Mouse (Mus musculus): ENCODE results near the gene Sec61a1. TPM values are rescaled to one million over a fixed set of nuclear protein-coding genes. Genes with fewer than 3 reads are reported as not detected.

The Sec61a1 gene
- polyA plus RNA-seq, 1 experiment from 2014 or later, result 245 TPM

DNA sequence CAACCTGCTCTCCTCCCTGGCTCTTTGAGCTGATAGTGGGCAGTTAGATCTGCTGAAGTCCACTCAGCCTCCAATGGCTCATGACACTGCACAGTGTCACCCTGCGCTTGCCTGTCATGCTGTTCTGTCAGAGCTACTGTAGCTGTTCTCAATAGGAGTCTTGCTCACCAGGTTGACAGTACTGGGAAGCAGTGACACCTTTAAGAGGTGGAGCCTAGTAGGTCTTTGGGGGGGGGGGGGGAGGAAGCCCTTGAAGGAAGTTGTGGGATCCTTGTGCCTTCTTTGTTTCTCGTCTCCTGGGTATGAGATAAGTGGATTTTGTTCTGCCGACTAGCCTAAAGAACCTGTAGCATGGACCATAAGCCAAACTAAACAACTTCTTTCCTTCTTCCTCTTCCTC, 3.9 kb upstream of the Sec61a1 start:
- Histone ChIP-seq H3K36me3 (ENCODE audit: control insufficient read depth, insufficient read depth, low read length) (no peaks in the 10 kb centered on the region), H3K9me3 (ENCODE audit: control insufficient read depth, low read length) (no peaks in the 10 kb centered on the region), H3K27me3 (ENCODE audit: control insufficient read depth, insufficient read depth, low read length) (no peaks in the 10 kb centered on the region), H3K27ac (ENCODE audit: low read depth, low read length) (no peak overlapping the region), H3K9ac (ENCODE audit: low read depth, low read length) (no peak overlapping the region), H3K4me1 (ENCODE audit: control insufficient read depth, insufficient read depth, low read length) (peaks cover 6% of the 10 kb centered on the region; the same call in 1 of the 2 replicates), H3K4me2 (replicated peaks; ENCODE audit: low read depth, low read length) (no peak overlapping the region), H3K4me3 (ENCODE audit: low read length) (no peak overlapping the region)
- no peak for ATAC-seq (ENCODE audit: low FRiP score, low TSS enrichment)
- WGBS, result 76% methylated on average over 3 of the region's 3 CpGs

DNA sequence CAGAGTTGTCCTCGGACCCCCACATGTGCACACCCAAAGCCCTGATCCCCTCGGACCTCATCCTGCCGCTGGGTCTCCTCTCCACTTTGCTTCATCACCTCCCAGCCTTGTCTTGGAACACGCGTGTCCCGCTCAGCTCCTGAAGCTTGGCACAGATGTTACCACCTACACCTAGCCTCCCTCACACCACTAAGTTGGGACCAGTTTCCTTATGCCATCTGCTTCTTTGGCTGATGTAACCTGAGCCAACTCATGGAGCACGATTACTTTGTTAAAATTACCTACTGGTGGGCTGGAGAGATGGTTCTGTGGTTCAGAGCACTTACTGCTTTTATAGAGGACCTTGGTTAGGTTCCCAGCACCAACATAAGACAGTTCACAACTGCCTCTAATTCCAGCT, 3.1 kb upstream of the Sec61a1 start:
- Histone ChIP-seq H3K4me3 (ENCODE audit: low read length) (no peak overlapping the region), H3K9ac (ENCODE audit: low read depth, low read length) (no peak overlapping the region), H3K27ac (ENCODE audit: low read depth, low read length) (no peak overlapping the region), H3K9me3 (ENCODE audit: control insufficient read depth, low read length) (no peaks in the 10 kb centered on the region), H3K4me2 (replicated peaks; ENCODE audit: low read depth, low read length) (no peak overlapping the region), H3K27me3 (ENCODE audit: control insufficient read depth, insufficient read depth, low read length) (no peaks in the 10 kb centered on the region), H3K36me3 (ENCODE audit: control insufficient read depth, insufficient read depth, low read length) (0 out of 2 replicates have a peak, but pooled peaks cover 2% of the 10 kb centered on the region), H3K4me1 (ENCODE audit: control insufficient read depth, insufficient read depth, low read length) (peaks cover 13% of the 10 kb centered on the region)
- ATAC-seq (ENCODE audit: low FRiP score, low TSS enrichment), result no peak
- WGBS, result 86% methylated on average over 7 of the region's 7 CpGs

DNA sequence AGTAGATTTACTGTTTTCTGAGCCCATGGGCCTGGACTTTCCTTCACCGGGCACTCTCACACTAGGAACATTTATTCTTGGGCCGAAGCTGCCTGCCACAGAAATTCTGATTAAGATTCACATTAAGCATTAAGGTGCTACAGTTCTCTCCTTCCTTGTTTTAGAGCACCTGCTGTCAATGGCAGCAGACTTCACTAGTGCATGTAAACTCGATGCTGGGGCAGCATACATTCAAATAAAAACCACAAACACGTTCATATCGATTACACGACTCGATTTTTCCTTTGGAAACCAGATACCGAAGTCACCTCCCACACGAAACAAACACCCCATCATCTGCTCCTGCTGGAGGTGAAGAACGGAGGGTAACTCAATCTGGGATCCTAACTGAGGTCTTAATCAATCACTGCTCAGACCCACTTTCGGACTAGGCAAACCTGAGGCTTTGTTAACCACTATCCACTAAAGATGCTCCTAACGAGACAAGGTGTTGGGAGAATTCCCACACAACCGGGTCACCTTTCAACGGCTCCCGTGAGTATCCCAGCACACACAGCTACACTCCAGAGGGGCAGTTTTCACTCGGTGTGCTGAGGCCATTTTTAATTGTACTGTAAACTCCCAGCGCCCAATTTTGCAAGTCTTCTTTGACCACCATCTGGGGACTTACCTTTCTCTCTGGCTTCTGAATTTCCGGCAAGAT, 853 bp downstream of the Sec61a1 start:
- ATAC-seq (ENCODE audit: low FRiP score, low TSS enrichment), result no peak
- H3K27me3 ChIP-seq (ENCODE audit: control insufficient read depth, insufficient read depth, low read length), result no peaks in the 10 kb centered on the region
- 6% methylated on average over 18 of the region's 18 CpGs for WGBS
- H3K4me1 ChIP-seq (ENCODE audit: control insufficient read depth, insufficient read depth, low read length), result peaks cover 16% of the 10 kb centered on the region
- H3K36me3 ChIP-seq (ENCODE audit: control insufficient read depth, insufficient read depth, low read length), result peaks cover 38% of the 10 kb centered on the region
- no peaks in the 10 kb centered on the region for H3K9me3 ChIP-seq (ENCODE audit: control insufficient read depth, low read length)
- peak overlapping the region; percentile 90 for H3K4me2 ChIP-seq (replicated peaks; ENCODE audit: low read depth, low read length)
- peak overlapping the region; percentile 97 for H3K4me3 ChIP-seq (ENCODE audit: low read length)
- H3K27ac ChIP-seq (ENCODE audit: low read depth, low read length), result peak overlapping the region; percentile 71
- peak overlapping the region; percentile 98 for H3K9ac ChIP-seq (ENCODE audit: low read depth, low read length)

DNA sequence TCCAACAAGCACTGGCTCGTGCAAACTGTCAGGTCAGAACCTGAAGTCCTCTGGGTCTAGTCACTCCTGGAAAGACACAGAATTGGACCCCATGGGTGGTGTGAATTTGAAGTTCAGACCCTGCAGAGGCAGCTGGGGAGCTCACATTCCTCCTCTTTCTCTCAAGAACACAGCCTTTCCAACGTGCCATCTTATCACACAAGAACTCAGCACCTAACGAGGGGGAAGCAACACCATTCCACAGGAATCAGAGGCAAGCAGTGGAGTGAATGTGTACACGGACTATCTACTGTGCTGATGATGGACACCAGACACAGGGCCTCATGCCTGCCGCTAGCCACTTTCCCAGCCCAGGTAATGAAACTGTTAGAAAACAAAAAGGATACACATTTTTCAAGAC, 2.0 kb downstream of the Sec61a1 start:
- peak overlapping the region; percentile 97; the same call in 1 of the 2 replicates for H3K4me3 ChIP-seq (ENCODE audit: low read length)
- H3K27me3 ChIP-seq (ENCODE audit: control insufficient read depth, insufficient read depth, low read length), result no peaks in the 10 kb centered on the region
- H3K9ac ChIP-seq (ENCODE audit: low read depth, low read length), result peak overlapping the region; percentile 44; the same call in 1 of the 2 replicates
- peak overlapping the region; percentile 90 for H3K4me2 ChIP-seq (replicated peaks; ENCODE audit: low read depth, low read length)
- peaks cover 16% of the 10 kb centered on the region for H3K4me1 ChIP-seq (ENCODE audit: control insufficient read depth, insufficient read depth, low read length)
- WGBS, result 70% methylated on average over 5 of the region's 5 CpGs
- H3K9me3 ChIP-seq (ENCODE audit: control insufficient read depth, low read length), result no peaks in the 10 kb centered on the region
- H3K36me3 ChIP-seq (ENCODE audit: control insufficient read depth, insufficient read depth, low read length), result peaks cover 50% of the 10 kb centered on the region
- no peak for ATAC-seq (ENCODE audit: low FRiP score, low TSS enrichment)
- no peak overlapping the region for H3K27ac ChIP-seq (ENCODE audit: low read depth, low read length)

DNA sequence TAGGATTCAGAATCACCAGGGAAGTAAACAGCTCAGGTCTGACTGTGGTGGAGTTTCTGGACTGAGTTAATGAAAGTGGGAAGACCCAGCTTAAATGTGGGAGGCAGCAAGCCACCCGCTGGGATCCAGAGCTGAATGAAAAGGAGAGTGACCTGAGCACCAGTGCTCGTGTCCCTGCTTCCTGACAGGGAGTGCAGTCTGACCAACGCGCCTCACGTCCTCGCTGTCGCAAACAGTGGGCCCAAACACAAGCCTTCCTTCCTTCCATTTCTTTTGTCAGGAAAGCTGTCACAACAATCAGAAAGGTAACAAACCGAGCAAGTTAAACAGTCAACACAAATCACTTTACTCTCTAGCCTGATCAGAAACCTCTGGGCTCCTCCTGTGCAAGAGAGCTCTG, 2.7 kb downstream of the Sec61a1 start:
- Histone ChIP-seq H3K4me1 (ENCODE audit: control insufficient read depth, insufficient read depth, low read length) (peaks cover 16% of the 10 kb centered on the region), H3K4me2 (replicated peaks; ENCODE audit: low read depth, low read length) (no peak overlapping the region), H3K27ac (ENCODE audit: low read depth, low read length) (no peak overlapping the region), H3K4me3 (ENCODE audit: low read length) (no peak overlapping the region), H3K9me3 (ENCODE audit: control insufficient read depth, low read length) (no peaks in the 10 kb centered on the region), H3K9ac (ENCODE audit: low read depth, low read length) (no peak overlapping the region), H3K27me3 (ENCODE audit: control insufficient read depth, insufficient read depth, low read length) (no peaks in the 10 kb centered on the region), H3K36me3 (ENCODE audit: control insufficient read depth, insufficient read depth, low read length) (peaks cover 57% of the 10 kb centered on the region)
- no peak for ATAC-seq (ENCODE audit: low FRiP score, low TSS enrichment)
- WGBS, result 86% methylated on average over 8 of the region's 8 CpGs

DNA sequence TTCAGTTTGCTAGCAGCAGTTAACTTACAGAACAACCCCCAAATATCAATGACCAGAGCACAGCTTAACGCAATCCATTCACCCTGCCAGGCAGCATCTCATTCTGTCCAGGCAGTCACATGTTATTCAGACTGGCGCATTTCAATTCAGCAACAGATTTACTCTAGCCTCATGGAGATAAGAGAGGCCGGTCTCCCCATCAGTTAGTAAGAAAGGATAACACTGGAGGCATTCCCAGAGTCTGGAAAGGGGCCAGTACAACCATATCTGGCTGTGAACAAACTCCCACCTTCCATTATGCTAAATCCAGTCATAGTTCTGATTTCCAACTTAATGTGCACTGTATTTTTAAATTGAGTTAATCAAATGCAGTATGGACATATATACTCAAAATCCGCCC, 4.2 kb downstream of the Sec61a1 start:
- no peak overlapping the region for H3K4me2 ChIP-seq (replicated peaks; ENCODE audit: low read depth, low read length)
- no peak for ATAC-seq (ENCODE audit: low FRiP score, low TSS enrichment)
- H3K9ac ChIP-seq (ENCODE audit: low read depth, low read length), result no peak overlapping the region
- H3K27me3 ChIP-seq (ENCODE audit: control insufficient read depth, insufficient read depth, low read length), result no peaks in the 10 kb centered on the region
- H3K4me3 ChIP-seq (ENCODE audit: low read length), result no peak overlapping the region
- H3K27ac ChIP-seq (ENCODE audit: low read depth, low read length), result no peak overlapping the region
- peaks cover 14% of the 10 kb centered on the region for H3K4me1 ChIP-seq (ENCODE audit: control insufficient read depth, insufficient read depth, low read length)
- no peaks in the 10 kb centered on the region for H3K9me3 ChIP-seq (ENCODE audit: control insufficient read depth, low read length)
- 91% methylated on average over 4 of the region's 4 CpGs for WGBS
- H3K36me3 ChIP-seq (ENCODE audit: control insufficient read depth, insufficient read depth, low read length), result peaks cover 71% of the 10 kb centered on the region

DNA sequence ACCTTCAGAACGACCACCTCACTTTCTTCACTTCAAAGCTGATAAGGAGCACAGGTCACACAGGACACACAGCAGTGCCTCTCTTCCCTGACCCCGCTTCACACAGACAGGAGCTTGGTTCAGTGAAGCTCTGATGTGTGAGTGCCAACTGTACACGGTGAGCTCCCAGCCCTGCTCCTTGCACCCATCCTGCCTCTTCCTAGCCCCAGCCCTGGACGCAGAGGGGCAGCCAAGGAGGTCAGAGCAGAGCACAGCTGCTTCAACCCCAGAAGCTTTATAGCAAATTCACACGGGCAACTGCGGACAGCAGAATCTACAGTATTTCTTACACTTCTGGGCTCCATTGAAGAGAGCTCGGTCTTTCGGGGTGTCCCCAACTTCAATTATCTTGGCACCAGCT, 4.7 kb downstream of the Sec61a1 start:
- H3K36me3 ChIP-seq (ENCODE audit: control insufficient read depth, insufficient read depth, low read length), result peaks cover 75% of the 10 kb centered on the region
- 94% methylated on average over 8 of the region's 8 CpGs for WGBS
- peaks cover 11% of the 10 kb centered on the region for H3K4me1 ChIP-seq (ENCODE audit: control insufficient read depth, insufficient read depth, low read length)
- no peak overlapping the region for H3K4me3 ChIP-seq (ENCODE audit: low read length)
- H3K4me2 ChIP-seq (replicated peaks; ENCODE audit: low read depth, low read length), result no peak overlapping the region
- no peaks in the 10 kb centered on the region for H3K9me3 ChIP-seq (ENCODE audit: control insufficient read depth, low read length)
- H3K27me3 ChIP-seq (ENCODE audit: control insufficient read depth, insufficient read depth, low read length), result no peaks in the 10 kb centered on the region
- H3K9ac ChIP-seq (ENCODE audit: low read depth, low read length), result no peak overlapping the region
- H3K27ac ChIP-seq (ENCODE audit: low read depth, low read length), result no peak overlapping the region
- no peak for ATAC-seq (ENCODE audit: low FRiP score, low TSS enrichment)

DNA sequence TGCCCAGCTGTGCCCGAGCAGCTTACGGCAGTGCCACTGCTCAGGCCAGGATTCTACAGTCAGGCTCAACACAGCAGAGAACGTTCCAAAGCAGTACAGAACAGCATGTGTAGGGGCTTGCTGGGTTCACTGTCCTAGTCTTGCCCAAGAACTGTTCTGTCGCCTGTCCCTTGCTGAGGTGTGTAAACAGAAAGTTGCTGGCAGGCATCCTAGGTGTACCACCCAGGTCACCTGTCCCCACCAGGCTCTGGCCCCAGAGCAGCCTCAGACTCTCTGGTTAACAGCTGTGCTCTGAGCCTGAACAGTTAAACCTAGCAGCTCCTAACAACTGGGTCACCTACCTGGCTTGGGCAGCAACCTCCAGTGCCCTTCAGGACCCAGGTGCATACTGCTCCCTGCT, 15.7 kb downstream of the Sec61a1 start:
- Histone ChIP-seq H3K4me2 (replicated peaks; ENCODE audit: low read depth, low read length) (no peak overlapping the region), H3K4me1 (ENCODE audit: control insufficient read depth, insufficient read depth, low read length) (peaks cover 8% of the 10 kb centered on the region; the same call in 1 of the 2 replicates), H3K27ac (ENCODE audit: low read depth, low read length) (no peak overlapping the region), H3K4me3 (ENCODE audit: low read length) (no peak overlapping the region), H3K9me3 (ENCODE audit: control insufficient read depth, low read length) (no peaks in the 10 kb centered on the region), H3K27me3 (ENCODE audit: control insufficient read depth, insufficient read depth, low read length) (no peaks in the 10 kb centered on the region), H3K9ac (ENCODE audit: low read depth, low read length) (no peak overlapping the region), H3K36me3 (ENCODE audit: control insufficient read depth, insufficient read depth, low read length) (peaks cover 62% of the 10 kb centered on the region)
- no peak for ATAC-seq (ENCODE audit: low FRiP score, low TSS enrichment)
- 90% methylated on average over 4 of the region's 4 CpGs for WGBS

DNA sequence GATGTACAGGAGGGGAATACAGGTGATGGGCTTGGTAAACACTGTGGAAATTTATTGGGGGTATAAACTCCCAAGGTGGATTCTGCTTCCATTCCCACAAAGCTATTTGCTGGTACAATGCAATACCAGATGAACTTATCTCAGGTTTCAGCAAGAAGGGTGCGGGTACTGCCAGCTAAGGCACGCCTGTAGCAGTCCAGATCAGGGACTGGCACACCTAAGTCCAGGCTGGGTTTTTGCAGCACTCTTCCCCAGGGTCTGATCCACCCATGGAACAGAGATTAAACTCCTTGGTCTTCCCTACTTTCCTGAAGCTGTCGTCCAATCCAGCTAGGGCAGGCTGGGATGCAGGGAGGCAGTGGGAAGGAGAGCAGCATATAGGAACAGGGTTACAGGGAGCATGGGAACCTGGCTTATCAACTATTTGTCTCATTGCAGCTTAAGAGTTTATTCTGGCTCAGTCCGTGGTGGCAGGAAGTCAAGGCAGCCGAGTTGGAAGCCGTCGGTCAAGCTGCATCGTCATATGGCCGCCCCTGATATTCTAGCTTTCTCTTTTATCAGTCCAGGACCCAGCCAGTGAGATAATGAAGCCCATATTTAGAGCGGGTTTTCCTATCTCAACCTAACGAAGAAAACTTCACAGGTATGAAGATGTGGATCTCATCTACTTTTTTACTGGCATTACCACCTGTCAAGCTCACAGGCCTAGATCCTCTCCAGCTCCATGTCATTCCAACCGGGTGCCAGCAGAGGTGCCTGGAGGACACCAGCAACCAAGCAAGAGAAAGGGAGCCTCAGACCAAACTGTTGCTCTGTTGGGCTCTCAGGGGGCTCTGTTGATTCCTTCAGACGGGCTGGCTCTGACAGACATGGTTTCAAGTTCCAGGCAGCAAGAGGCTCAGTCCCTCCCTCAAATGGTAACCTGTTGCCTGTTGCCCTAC, 16.4 kb downstream of the Sec61a1 start:
- Histone ChIP-seq H3K4me2 (replicated peaks; ENCODE audit: low read depth, low read length) (no peak overlapping the region), H3K9ac (ENCODE audit: low read depth, low read length) (no peak overlapping the region), H3K4me3 (ENCODE audit: low read length) (no peak overlapping the region), H3K27me3 (ENCODE audit: control insufficient read depth, insufficient read depth, low read length) (no peaks in the 10 kb centered on the region), H3K36me3 (ENCODE audit: control insufficient read depth, insufficient read depth, low read length) (peaks cover 61% of the 10 kb centered on the region), H3K27ac (ENCODE audit: low read depth, low read length) (no peak overlapping the region), H3K9me3 (ENCODE audit: control insufficient read depth, low read length) (no peaks in the 10 kb centered on the region), H3K4me1 (ENCODE audit: control insufficient read depth, insufficient read depth, low read length) (peaks cover 8% of the 10 kb centered on the region; the same call in 1 of the 2 replicates)
- ATAC-seq (ENCODE audit: low FRiP score, low TSS enrichment), result no peak
- 76% methylated on average over 13 of the region's 13 CpGs for WGBS
